Mouse (Mus musculus) 416B (cell line): ENCODE measurements around the gene Rxfp1.

Experiments used
- DNase-seq: peaks from one replicate; pipeline ENCODE4 v3.0.0; 2011; ENCODE audit warnings: low read depth

Rxfp1 gene

DNA sequence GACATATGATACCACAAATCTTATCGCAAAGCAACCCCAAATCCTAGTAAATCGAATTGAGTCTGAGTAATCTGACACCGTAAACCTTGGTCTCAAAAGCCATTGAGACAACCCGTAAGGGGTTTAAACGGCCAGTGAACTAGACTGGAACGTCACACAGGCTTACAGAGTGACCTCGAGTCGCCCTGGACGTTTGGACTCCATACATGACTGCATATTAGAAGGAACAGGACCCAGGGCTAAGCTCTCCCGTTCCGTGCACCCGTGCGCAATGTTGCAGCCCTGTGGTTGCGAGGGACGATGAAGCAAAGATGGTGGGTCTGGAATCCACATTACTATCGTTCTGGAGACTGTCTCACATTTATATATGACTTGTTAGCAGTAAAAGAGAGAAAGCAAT, 65.5 kb downstream of the Rxfp1 start:
- no peak for DNase-seq

DNA sequence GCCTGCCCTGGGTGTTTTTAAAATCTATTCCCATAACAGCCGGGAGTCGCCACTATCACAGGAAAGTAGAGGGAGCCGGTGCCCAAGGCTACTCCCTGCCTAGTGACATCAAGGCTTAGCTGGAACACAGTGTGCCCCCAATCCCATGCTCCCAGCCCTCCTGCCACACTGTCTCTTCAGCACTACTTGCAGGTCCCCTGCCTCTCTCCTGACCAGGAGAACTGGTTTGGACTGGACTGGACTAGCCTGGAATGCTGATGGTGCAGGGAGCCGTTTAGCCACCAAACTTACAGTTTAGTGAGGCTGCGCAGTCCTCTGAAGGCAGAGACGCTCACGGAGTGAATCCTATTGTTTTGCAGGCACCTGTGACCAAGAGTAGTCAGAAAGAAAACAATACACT, 67.1 kb downstream of the Rxfp1 start:
- no peak for DNase-seq

- peak; percentile 68 for DNase-seq
Measured at GRCm38 (mm10) chr3:79664787-79665408, 72.8 kb downstream of the Rxfp1 start.

DNA sequence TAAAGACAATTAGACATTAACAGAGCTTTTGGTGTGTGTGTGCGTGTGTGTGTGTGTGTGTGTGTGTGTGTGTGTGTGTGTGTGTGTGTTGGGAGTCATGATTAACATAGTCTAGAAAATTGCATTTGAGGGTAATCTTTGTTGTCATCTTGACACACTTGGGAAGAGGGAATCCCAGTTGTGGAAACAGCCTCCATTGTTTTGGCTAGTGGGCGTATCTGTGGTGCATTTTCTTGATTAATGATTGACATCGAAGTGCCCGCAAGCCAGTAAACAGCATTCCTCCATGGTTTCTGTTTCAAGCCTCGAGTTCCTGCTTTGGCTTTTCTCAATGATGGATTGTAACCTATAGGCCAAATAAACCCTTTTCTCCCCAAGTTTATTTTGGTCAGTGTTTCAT, 81.0 kb downstream of the Rxfp1 start:
- no peak for DNase-seq

DNA sequence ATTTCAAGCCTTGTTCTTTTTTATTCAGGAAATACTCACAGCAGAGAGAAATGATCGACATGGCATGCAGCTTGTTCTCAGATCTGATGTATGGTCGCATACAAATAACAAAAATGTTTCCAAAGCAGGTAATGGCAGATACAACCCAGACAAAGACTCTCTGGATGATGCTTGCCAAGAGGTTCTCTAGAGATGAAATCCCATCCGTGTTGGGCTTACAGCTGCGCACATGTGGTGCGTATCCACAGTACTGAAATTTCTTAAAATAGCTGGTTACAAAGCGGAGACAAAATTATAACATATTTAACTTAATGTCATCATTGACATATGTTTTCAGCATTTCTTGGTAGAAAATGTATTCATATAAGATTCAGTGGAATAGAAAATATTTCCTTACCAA, 85.6 kb downstream of the Rxfp1 start:
- DNase-seq, result no peak

DNA sequence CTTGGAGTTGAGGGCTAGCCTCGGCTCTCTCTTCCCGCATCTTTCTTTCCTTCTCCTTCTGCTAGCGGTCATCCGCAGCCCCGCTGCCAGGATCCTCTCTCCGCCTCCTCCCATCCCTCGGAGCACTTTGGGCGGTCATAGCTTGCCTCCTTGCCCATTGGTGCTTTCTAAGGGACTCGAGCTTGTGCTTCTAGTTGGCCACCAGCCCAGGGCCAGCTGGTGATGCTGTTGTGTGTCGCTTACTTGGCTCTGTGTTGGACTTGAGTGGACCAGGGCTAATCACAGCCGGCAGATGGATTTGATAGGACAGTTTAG, 108.3 kb downstream of the Rxfp1 start, which contains the start of gene Etfdh:
Gene Etfdh, minus strand, starts transcription at position 85 of the 315 bp plus-strand sequence.
- peak; percentile 86 for DNase-seq

DNA sequence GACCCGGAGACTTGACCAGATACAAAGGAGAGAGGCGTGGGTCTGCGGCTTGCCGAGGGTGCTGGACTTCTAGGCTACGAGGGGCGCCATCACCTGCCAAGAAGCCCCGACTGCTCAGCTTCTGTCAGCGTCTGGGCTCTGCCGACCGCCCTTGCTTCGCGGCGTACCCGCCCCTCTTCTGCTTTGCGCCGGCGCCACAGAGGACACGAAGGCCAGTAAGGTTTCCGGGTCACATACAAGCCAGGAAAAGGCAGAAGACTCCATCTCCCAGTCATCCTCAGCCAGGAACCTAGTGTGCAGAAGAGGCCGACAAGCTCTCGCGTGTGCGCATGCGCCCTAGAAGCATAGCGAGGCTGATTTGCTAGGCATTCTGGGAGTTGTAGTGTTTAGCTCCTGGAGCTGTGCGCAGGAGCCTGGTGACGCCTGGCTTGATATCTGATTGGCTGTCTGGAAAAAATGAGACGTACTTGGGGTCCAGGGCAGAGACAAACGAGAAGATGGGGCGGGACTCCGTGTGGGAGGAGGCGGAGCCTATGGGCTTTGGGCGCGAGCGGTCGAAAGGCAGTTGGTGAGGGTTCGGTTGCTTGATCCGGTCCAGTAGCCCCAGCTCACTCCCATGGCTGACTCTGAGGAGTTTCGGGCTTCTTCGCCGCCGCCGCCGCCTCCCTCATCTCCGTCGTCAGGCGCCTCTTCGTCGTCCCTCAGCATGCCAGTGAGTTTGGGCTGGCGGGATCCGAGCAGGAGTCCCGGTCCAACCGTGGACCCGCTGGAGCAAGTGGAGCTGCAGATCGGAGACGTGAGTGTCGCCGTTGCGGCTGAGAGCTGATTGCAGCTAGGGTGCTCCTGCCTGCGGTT, 108.9 kb downstream of the Rxfp1 start, which contains the start of gene 4930579G24Rik:
Gene 4930579G24Rik, plus strand, starts transcription at position 519 of the 855 bp plus-strand sequence.
- DNase-seq, result peak; percentile 100

DNA sequence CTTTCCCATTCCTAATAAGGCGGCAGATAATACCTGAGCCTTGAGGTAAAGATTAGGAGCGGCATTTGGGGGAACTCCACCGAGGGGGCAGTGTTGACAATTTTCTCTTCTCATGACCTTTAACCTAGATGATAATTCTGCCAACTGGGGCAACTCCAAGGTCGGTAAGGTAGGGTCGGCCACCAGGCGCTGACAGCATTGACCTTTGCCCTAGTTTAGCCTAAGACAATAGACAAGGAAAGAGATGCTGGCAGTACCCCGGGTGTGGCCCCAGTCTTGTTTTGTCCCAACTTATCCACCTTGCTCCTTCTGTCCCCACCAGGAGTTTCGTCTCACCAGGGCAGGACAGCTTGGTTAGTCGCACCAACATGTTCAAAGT, 109.5 kb downstream of the Rxfp1 start:
- DNase-seq, result no peak

DNA sequence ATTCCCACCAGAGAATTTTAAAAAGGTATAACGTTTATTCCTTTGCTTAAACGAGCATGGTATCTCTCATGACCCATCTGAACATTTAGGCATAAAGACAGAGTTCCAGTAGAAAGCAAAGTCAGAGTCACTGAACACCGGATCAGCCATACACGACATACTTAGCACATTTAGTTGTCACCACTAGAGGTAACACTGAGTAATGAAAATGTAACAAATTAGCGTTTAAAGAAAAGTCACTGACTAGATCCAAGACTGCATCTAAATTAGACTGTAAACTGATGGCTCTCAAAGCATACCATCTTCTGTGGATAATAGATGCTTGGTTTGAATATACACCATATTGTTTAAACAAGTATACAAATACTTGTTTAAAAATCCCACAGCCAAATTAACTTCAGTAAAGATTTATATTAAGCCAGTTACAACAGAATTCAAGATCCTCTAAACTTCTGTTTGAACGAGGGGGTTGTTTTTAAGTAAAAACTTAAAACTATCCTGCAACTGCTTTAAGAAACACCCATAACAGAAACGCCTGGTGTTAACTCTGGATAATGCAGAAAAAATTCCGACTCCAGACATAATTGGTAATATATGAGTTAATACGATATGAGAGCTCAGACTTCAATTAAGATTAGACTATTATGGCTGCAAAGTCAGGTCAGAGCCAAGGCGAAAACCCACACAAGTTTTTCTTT, 110.0 kb downstream of the Rxfp1 start:
- peak; percentile 74 for DNase-seq

DNA sequence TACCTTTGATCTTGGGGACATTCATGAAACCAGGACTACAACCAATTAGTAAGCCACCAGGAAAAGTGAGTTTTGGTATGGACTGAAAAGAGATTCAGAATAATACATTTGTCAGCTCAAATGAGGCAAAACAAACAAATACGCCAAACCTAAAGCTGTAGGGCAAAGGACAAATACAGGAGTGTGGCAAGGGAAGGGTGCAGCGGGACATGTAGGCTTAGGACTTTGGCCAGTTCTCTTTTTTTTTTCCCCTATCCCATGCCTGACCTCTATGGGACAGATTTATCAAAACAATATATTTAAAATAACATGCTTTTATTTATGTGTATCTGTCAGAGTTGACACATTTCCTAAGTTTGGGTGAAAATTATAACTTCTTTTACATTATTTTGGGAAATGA, 127.8 kb downstream of the Rxfp1 start:
- no peak for DNase-seq

GRCm38 (mm10) chr3:79595468-79595867, 142.2 kb downstream of the Rxfp1 start:
- no peak for DNase-seq

- DNase-seq, result peak; percentile 49
Measured at GRCm38 (mm10) chr3:79591793-79592471, 145.7 kb downstream of the Rxfp1 start.
